Mouse (Mus musculus): ENCODE measurements around the gene Hpse2. TPM values are rescaled to one million over a fixed set of nuclear protein-coding genes. Genes with fewer than 3 reads are reported as not detected.
"Not testable (repeated sequence)": the region's sequence is repeated elsewhere in the genome, so short reads cannot be mapped to it uniquely, and the experiment has no call there.

The Hpse2 gene
- polyA plus RNA-seq, 1 experiment from 2014 or later, result 7.1 TPM

- Histone ChIP-seq H3K4me1 (peaks cover 9% of the 10 kb centered on the region), H3K27ac (no peak overlapping the region; the same call in 1 of the 2 replicates), H3K4me3 (peak overlapping the region; percentile 35), H3K36me3 (no peaks in the 10 kb centered on the region), H3K27me3 (0 out of 2 replicates have a peak, but pooled peaks cover 3% of the 10 kb centered on the region), H3K9me3 (no peaks in the 10 kb centered on the region), H3K9ac (0 out of 2 replicates have a peak overlapping the region, but pooled peaks have one; percentile 7), H3K4me2 (peak overlapping the region; percentile 76)
- 2% methylated on average over 31 of the region's 31 CpGs for WGBS
- ATAC-seq (ENCODE audit: insufficient number of reproducible peaks, low FRiP score, low TSS enrichment, low read depth), result peak; percentile 54; the same call in 1 of the 2 replicates
Observed at GRCm38 (mm10) chr19:42794914-42795613, 593.1 kb downstream of the Hpse2 start.

- no peak for ATAC-seq (ENCODE audit: insufficient number of reproducible peaks, low FRiP score, low TSS enrichment, low read depth)
- WGBS, result 50% methylated on average over 5 of the region's 5 CpGs
- Histone ChIP-seq H3K27me3 (0 out of 2 replicates have a peak, but pooled peaks cover 17% of the 10 kb centered on the region), H3K36me3 (no peaks in the 10 kb centered on the region), H3K4me1 (no peaks in the 10 kb centered on the region), H3K9ac (no peak overlapping the region), H3K9me3 (no peaks in the 10 kb centered on the region), H3K4me2 (no peak overlapping the region), H3K27ac (no peak overlapping the region), H3K4me3 (no peak overlapping the region)
Observed at GRCm38 (mm10) chr19:42788311-42788710, 599.8 kb downstream of the Hpse2 start.

GRCm38 (mm10) chr19:42785562-42786220 is 602.5 kb downstream of the Hpse2 start:
- WGBS, result 60% methylated on average over 8 of the region's 8 CpGs
- Histone ChIP-seq H3K36me3 (no peaks in the 10 kb centered on the region), H3K4me2 (no peak overlapping the region), H3K27ac (no peak overlapping the region), H3K4me3 (no peak overlapping the region), H3K27me3 (0 out of 2 replicates have a peak, but pooled peaks cover 14% of the 10 kb centered on the region), H3K9me3 (no peaks in the 10 kb centered on the region), H3K9ac (no peak overlapping the region), H3K4me1 (0 out of 2 replicates have a peak, but pooled peaks cover 3% of the 10 kb centered on the region)
- no peak for ATAC-seq (ENCODE audit: insufficient number of reproducible peaks, low FRiP score, low TSS enrichment, low read depth)

GRCm38 (mm10) chr19:42785129-42785528 is 603.0 kb downstream of the Hpse2 start:
- no peak for ATAC-seq (ENCODE audit: insufficient number of reproducible peaks, low FRiP score, low TSS enrichment, low read depth)
- Histone ChIP-seq H3K4me1 (peaks cover 3% of the 10 kb centered on the region; the same call in 1 of the 2 replicates), H3K27me3 (0 out of 2 replicates have a peak, but pooled peaks cover 14% of the 10 kb centered on the region), H3K9ac (no peak overlapping the region), H3K4me3 (no peak overlapping the region), H3K27ac (no peak overlapping the region), H3K9me3 (no peaks in the 10 kb centered on the region), H3K4me2 (no peak overlapping the region), H3K36me3 (no peaks in the 10 kb centered on the region)
- 39% methylated on average over 2 of the region's 2 CpGs for WGBS

GRCm38 (mm10) chr19:42780156-42780538 is 608.0 kb downstream of the Hpse2 start:
- not testable (repeated sequence) for H3K9me3 ChIP-seq; ATAC-seq (ENCODE audit: insufficient number of reproducible peaks, low FRiP score, low TSS enrichment, low read depth); H3K27me3 ChIP-seq; H3K36me3 ChIP-seq
- peak overlapping the region; percentile 67 for H3K4me3 ChIP-seq
- H3K4me1 ChIP-seq, result peaks cover 12% of the 10 kb centered on the region
- H3K4me2 ChIP-seq, result peak overlapping the region; percentile 78
- WGBS, result 46% methylated on average over 7 of the region's 7 CpGs
- H3K9ac ChIP-seq, result peak overlapping the region; percentile 65; the same call in 1 of the 2 replicates
- H3K27ac ChIP-seq, result peak overlapping the region; percentile 87

GRCm38 (mm10) chr19:42779531-42780155 is 608.5 kb downstream of the Hpse2 start, which contains the start of gene Hps1:
TSS of gene Hps1 (minus strand) at chr19:42779978.
- Histone ChIP-seq H3K36me3 (no peaks in the 10 kb centered on the region), H3K4me2 (peak within 1 kb of the TSS; percentile 78), H3K4me1 (peaks cover 12% of the 10 kb centered on the region), H3K9me3 (no peaks in the 10 kb centered on the region), H3K9ac (peak within 1 kb of the TSS; percentile 65), H3K4me3 (peak within 1 kb of the TSS; percentile 67), H3K27ac (peak within 1 kb of the TSS; percentile 87), H3K27me3 (no peaks in the 10 kb centered on the region)
- peak; percentile 95 for ATAC-seq (ENCODE audit: insufficient number of reproducible peaks, low FRiP score, low TSS enrichment, low read depth)
- WGBS, result under 1% methylated on average over 43 of the region's 43 CpGs

- no peaks in the 10 kb centered on the region for H3K36me3 ChIP-seq
- no peaks in the 10 kb centered on the region for H3K27me3 ChIP-seq
- no peak overlapping the region for H3K4me2 ChIP-seq
- no peak overlapping the region for H3K27ac ChIP-seq
- no peak for ATAC-seq (ENCODE audit: insufficient number of reproducible peaks, low FRiP score, low TSS enrichment, low read depth)
- no peaks in the 10 kb centered on the region for H3K9me3 ChIP-seq
- 76% methylated on average over 5 of the region's 5 CpGs for WGBS
- H3K9ac ChIP-seq, result no peak overlapping the region
- peaks cover 12% of the 10 kb centered on the region for H3K4me1 ChIP-seq
- no peak overlapping the region for H3K4me3 ChIP-seq
Observed at GRCm38 (mm10) chr19:42777801-42778200, 610.4 kb downstream of the Hpse2 start.

- no peak overlapping the region for H3K27ac ChIP-seq
- no peak for ATAC-seq (ENCODE audit: insufficient number of reproducible peaks, low FRiP score, low TSS enrichment, low read depth)
- no peak overlapping the region for H3K4me3 ChIP-seq
- H3K4me1 ChIP-seq, result peaks cover 12% of the 10 kb centered on the region
- no peaks in the 10 kb centered on the region for H3K36me3 ChIP-seq
- H3K9me3 ChIP-seq, result no peaks in the 10 kb centered on the region
- no peak overlapping the region for H3K4me2 ChIP-seq
- WGBS, result 100% methylated on average over 1 of the region's 1 CpGs
- H3K9ac ChIP-seq, result no peak overlapping the region
- no peaks in the 10 kb centered on the region for H3K27me3 ChIP-seq
Observed at GRCm38 (mm10) chr19:42776813-42777212, 611.3 kb downstream of the Hpse2 start.

- Histone ChIP-seq H3K9me3 (no peaks in the 10 kb centered on the region), H3K4me2 (no peak overlapping the region), H3K27ac (no peak overlapping the region), H3K4me3 (no peak overlapping the region), H3K36me3 (peaks cover 10% of the 10 kb centered on the region), H3K4me1 (no peaks in the 10 kb centered on the region; the same call in 1 of the 2 replicates), H3K27me3 (no peaks in the 10 kb centered on the region), H3K9ac (no peak overlapping the region)
- WGBS, result 72% methylated on average over 23 of the region's 23 CpGs
- no peak for ATAC-seq (ENCODE audit: insufficient number of reproducible peaks, low FRiP score, low TSS enrichment, low read depth)
Observed at GRCm38 (mm10) chr19:42770141-42770872, 617.8 kb downstream of the Hpse2 start.

GRCm38 (mm10) chr19:42769648-42770047 is 618.5 kb downstream of the Hpse2 start:
- Histone ChIP-seq H3K4me1 (peaks cover 4% of the 10 kb centered on the region), H3K9me3 (no peaks in the 10 kb centered on the region), H3K4me2 (no peak overlapping the region), H3K27ac (no peak overlapping the region), H3K9ac (no peak overlapping the region), H3K4me3 (no peak overlapping the region), H3K27me3 (no peaks in the 10 kb centered on the region), H3K36me3 (peaks cover 10% of the 10 kb centered on the region)
- no peak for ATAC-seq (ENCODE audit: insufficient number of reproducible peaks, low FRiP score, low TSS enrichment, low read depth)
- 82% methylated on average over 10 of the region's 10 CpGs for WGBS

- no peak overlapping the region for H3K4me2 ChIP-seq
- peaks cover 10% of the 10 kb centered on the region for H3K36me3 ChIP-seq
- peaks cover 16% of the 10 kb centered on the region for H3K4me1 ChIP-seq
- WGBS, result 77% methylated on average over 8 of the region's 8 CpGs
- H3K9me3 ChIP-seq, result no peaks in the 10 kb centered on the region
- H3K27me3 ChIP-seq, result no peaks in the 10 kb centered on the region
- H3K4me3 ChIP-seq, result no peak overlapping the region
- no peak overlapping the region for H3K9ac ChIP-seq
- no peak for ATAC-seq (ENCODE audit: insufficient number of reproducible peaks, low FRiP score, low TSS enrichment, low read depth)
- no peak overlapping the region for H3K27ac ChIP-seq
Observed at GRCm38 (mm10) chr19:42767361-42767760, 620.8 kb downstream of the Hpse2 start.
